Mouse (Mus musculus) heart, embryonic 10.5 days (tissue): ENCODE data around the gene Otogl. TPM values are rescaled to one million over a fixed set of nuclear protein-coding genes. Genes with fewer than 3 reads are reported as not detected.

Source experiments
- polyA plus RNA-seq: library from polyadenylated mRNA; unstranded; fragments of >200 nt; fragmentation: Nextera tagmentation; extraction: Ambion mirVana; gene quantifications from 2 replicates; pipeline ENCODE4 v1.2.1, GENCODE M21; 2016

Otogl gene
- polyA plus RNA-seq, 1 experiment from 2014 or later, result 0.10 TPM

Other genes with a start within 250 kb of the Otogl start
- gene Ptprq, start 192.1 kb downstream of the Otogl start, polyA plus RNA-seq, result 0.03 TPM in 1 of 2 replicates, not detected in the other